Mouse (Mus musculus) limb, embryonic 13.5 days (tissue): ENCODE measurements around the gene Robo4. TPM values are rescaled to one million over a fixed set of nuclear protein-coding genes. Genes with fewer than 3 reads are reported as not detected.

Source experiments
- ATAC-seq: fragments of 200-750 bp; cut with Nextera tagmentation; 2 replicates; pipeline ENCODE4 v1.8.0; 2017; ENCODE audit warnings: low read depth, moderate number of reproducible peaks, moderate TSS enrichment; ENCODE audit not compliant: low FRiP score
- H3K27ac ChIP-seq: fragments of 300-500 bp; sonication (generic); 2 replicates; pipeline ENCODE4 v1.5.1; 2015; ENCODE audit warnings: inconsistent platforms, mild to moderate bottlenecking, moderate library complexity
- H3K27me3 ChIP-seq: fragments of 300-500 bp; sonication (generic); 2 replicates; pipeline ENCODE4 v1.6.1; 2015; ENCODE audit warnings: mild to moderate bottlenecking, inconsistent platforms
- H3K36me3 ChIP-seq: fragments of 300-500 bp; sonication (generic); 2 replicates; pipeline ENCODE4 v1.6.1; 2015; ENCODE audit warnings: inconsistent platforms, mild to moderate bottlenecking, moderate library complexity
- H3K4me1 ChIP-seq: fragments of 300-500 bp; sonication (generic); 2 replicates; pipeline ENCODE4 v1.6.1; 2015; ENCODE audit warnings: inconsistent platforms
- H3K4me2 ChIP-seq: fragments of 300-500 bp; sonication (generic); replicated peaks from 2 replicates; pipeline ENCODE4 v1.6.1; 2015; ENCODE audit warnings: inconsistent platforms, mild to moderate bottlenecking, moderate library complexity
- H3K4me3 ChIP-seq: fragments of 300-500 bp; sonication (generic); 2 replicates; pipeline ENCODE4 v1.5.1; 2015; ENCODE audit warnings: moderate library complexity, mild to moderate bottlenecking, inconsistent platforms
- H3K9ac ChIP-seq: fragments of 300-500 bp; sonication (generic); 2 replicates; pipeline ENCODE4 v1.6.1; 2015; ENCODE audit warnings: mild to moderate bottlenecking, inconsistent platforms
- H3K9me3 ChIP-seq: fragments of 300-500 bp; sonication (generic); 2 replicates; pipeline ENCODE4 v1.6.1; 2016; ENCODE audit warnings: inconsistent platforms
- WGBS: fragments of 180-500 bp; shearing (Covaris S2); methylation state at CpG from one replicate; pipeline ENCODE4 v1.1.7; 2015; 5-methylcytosine and 5-hydroxymethylcytosine counted together
- polyA plus RNA-seq: library from polyadenylated mRNA; unstranded; fragments of >200 nt; fragmentation: Nextera tagmentation; extraction: Ambion mirVana; gene quantifications from 2 replicates; pipeline ENCODE4 v1.2.1, GENCODE M21; 2015

Gene Robo4
- polyA plus RNA-seq = 10.3 and 11.9 TPM in 2 replicates

GRCm38 (mm10) chr9:37401802-37402201 lies at the start of gene Robo4:
Gene Robo4, plus strand, starts transcription at chr9:37401897.
- H3K4me2 ChIP-seq = no peak within 1 kb of the TSS; the same call in 1 of the 2 replicates
- ATAC-seq = no peak
- H3K27ac ChIP-seq = no peak within 1 kb of the TSS

GRCm38 (mm10) chr9:37354485-37354884 lies 47.2 kb upstream of the Robo4 start:
- no peaks in the 10 kb centered on the region for H3K9me3 ChIP-seq
- H3K4me2 ChIP-seq = no peak overlapping the region
- no peak overlapping the region for H3K4me3 ChIP-seq
- peaks cover 6% of the 10 kb centered on the region for H3K4me1 ChIP-seq
- no peak overlapping the region for H3K27ac ChIP-seq
- H3K27me3 ChIP-seq = no peaks in the 10 kb centered on the region
- no peak for ATAC-seq
- 76% methylated on average over 1 of the region's 1 CpGs for WGBS
- H3K36me3 ChIP-seq = no peaks in the 10 kb centered on the region
- no peak overlapping the region for H3K9ac ChIP-seq

More at GRCm38 (mm10) chr9:37401802-37402201, at the start of gene Robo4:
- no peak within 1 kb of the TSS for H3K9ac ChIP-seq
- no peaks in the 10 kb centered on the region for H3K9me3 ChIP-seq
- H3K4me3 ChIP-seq = peak within 1 kb of the TSS; percentile 19
- WGBS = 15% methylated on average over 7 of the region's 7 CpGs
- H3K27me3 ChIP-seq = peaks cover 23% of the 10 kb centered on the region
- no peaks in the 10 kb centered on the region for H3K36me3 ChIP-seq
- no peaks in the 10 kb centered on the region for H3K4me1 ChIP-seq

DNA sequence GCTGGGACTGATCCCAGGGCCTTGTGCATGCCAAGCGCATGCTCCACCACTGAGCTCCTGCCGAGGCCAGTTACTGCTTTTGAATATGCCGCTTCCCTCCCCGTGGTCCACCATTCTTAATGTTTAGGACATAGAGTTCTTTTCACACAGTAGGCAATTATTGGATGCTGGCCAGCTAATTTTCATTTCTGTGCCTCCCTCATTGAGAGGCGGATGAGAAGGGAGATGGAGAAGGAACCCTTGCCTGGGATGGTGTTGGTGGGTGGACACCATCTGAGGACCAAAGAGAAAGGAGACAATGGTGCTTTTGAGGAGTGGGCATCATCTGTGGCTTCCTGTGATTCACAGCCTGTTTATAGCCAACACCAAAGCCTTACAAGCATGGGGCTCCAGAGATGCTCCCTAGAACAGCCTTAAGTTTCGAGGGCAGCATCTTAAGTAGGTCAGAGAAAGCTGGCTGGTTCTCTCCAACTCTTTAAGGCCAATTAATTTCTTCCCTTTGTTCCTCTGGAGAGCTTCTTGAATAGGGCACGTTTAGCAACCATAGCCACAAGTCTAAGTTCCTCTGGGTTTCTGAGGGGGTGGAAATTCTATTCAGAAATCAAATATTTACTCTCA lies 42.9 kb upstream of the Robo4 start:
- no peaks in the 10 kb centered on the region for H3K36me3 ChIP-seq
- H3K9me3 ChIP-seq = no peaks in the 10 kb centered on the region
- H3K9ac ChIP-seq = no peak overlapping the region
- no peak overlapping the region for H3K4me2 ChIP-seq
- 85% methylated on average over 7 of the region's 7 CpGs for WGBS
- no peaks in the 10 kb centered on the region for H3K27me3 ChIP-seq
- peaks cover 11% of the 10 kb centered on the region for H3K4me1 ChIP-seq
- H3K27ac ChIP-seq = no peak overlapping the region
- H3K4me3 ChIP-seq = no peak overlapping the region
- no peak for ATAC-seq

DNA sequence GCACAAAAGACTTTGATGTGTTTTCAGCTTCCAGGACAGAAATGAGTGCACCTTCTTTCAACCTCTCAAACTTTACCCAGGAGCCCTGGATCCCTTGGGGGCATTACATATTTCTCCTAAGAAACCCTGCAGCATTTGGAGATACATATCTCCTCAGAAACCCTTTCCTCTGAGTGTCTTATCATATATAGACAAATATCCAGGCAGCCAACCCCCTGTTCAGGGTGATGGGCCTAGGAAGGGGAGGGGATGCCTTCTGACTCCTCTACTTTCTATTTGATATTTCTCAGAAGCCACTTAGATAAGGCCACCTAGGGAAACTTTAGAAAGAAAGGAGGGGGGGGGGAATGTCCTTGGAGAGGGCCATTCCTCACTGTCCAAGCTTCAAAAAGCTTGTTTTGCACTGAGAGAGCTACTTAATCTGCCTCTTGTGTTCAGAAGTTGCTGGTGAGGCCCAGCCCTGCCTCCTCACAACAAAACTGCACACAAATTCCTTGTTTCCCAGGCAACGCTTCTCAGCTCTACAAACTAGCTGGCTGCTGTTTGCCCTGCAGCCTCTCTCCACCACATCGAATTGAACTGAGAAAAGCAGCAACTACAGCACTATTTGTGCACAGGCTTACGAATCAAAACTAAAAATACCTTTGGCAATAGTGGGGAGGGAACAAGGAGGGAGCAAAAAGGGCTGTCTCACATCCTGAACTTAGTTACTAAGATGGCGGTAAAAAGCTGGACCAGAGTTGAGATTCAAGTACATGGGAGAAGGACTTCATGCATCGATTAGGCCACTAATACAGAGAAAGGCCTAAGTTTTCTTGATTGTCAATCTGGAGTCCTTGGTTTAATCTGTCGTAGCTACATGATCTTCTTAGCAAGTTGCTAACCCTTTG lies 42.1 kb upstream of the Robo4 start:
- H3K4me3 ChIP-seq = no peak overlapping the region
- H3K27ac ChIP-seq = no peak overlapping the region
- 54% methylated on average over 6 of the region's 6 CpGs for WGBS
- H3K36me3 ChIP-seq = no peaks in the 10 kb centered on the region
- 0 out of 2 replicates have a peak overlapping the region, but pooled peaks have one; percentile 4 for H3K9ac ChIP-seq
- ATAC-seq = peak; percentile 71; the same call in 1 of the 2 replicates
- H3K4me2 ChIP-seq = no peak overlapping the region
- peaks cover 11% of the 10 kb centered on the region for H3K4me1 ChIP-seq
- H3K9me3 ChIP-seq = no peaks in the 10 kb centered on the region
- no peaks in the 10 kb centered on the region for H3K27me3 ChIP-seq

DNA sequence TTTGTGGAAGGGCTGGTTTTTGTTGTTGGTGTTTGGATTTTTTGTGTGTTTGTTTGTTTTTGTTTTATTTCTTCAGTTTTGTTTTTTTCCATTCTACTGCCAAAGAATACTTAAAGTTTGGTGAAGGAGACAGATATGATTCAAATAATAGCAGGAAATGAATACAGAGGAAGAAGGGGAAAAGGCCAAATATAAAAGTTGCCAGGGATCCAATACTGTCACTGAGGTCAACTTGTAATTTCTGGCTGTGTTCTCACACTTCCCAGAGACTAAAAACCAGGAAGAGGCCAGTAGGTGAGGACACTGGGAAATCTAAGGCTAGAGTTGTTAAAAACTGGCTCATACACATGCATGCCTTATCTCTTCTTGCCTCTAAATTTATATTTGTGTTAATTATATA lies 39.6 kb upstream of the Robo4 start:
- Histone ChIP-seq H3K4me1 (peaks cover 11% of the 10 kb centered on the region), H3K27me3 (no peaks in the 10 kb centered on the region), H3K9me3 (no peaks in the 10 kb centered on the region), H3K4me3 (no peak overlapping the region), H3K9ac (no peak overlapping the region), H3K27ac (no peak overlapping the region), H3K36me3 (no peaks in the 10 kb centered on the region), H3K4me2 (no peak overlapping the region)
- ATAC-seq = no peak

- Histone ChIP-seq H3K27me3 (no peaks in the 10 kb centered on the region), H3K36me3 (no peaks in the 10 kb centered on the region), H3K4me3 (no peak overlapping the region), H3K4me2 (no peak overlapping the region), H3K9me3 (no peaks in the 10 kb centered on the region), H3K9ac (no peak overlapping the region), H3K4me1 (peaks cover 11% of the 10 kb centered on the region), H3K27ac (no peak overlapping the region)
- ATAC-seq = no peak
- WGBS = 40% methylated on average over 1 of the region's 1 CpGs
Observed at GRCm38 (mm10) chr9:37362881-37363280, 38.8 kb upstream of the Robo4 start.

DNA sequence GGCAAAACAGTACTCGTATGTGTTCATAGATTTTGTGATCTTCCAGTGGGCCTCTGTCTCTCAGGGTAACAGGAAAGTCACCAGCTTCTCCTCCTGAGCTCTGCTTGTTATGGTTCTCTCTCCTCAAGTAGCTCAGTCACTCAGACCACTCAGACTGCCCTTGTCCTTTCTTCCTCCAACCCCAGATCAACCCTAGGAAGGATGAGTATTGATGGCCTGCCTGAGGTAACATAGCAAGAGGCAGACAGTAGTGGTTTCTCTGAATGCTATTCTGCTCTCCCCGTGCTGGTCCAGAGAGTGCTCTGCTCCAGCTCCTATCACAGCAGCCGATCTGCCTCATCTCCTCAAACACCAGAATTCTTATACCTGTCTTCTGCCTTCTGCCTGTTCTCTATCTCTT lies 38.1 kb upstream of the Robo4 start:
- no peak overlapping the region for H3K4me2 ChIP-seq
- WGBS = 58% methylated on average over 3 of the region's 3 CpGs

GRCm38 (mm10) chr9:37364392-37364791 lies 37.3 kb upstream of the Robo4 start:
- H3K4me1 ChIP-seq = peaks cover 6% of the 10 kb centered on the region
- 83% methylated on average over 3 of the region's 3 CpGs for WGBS
- no peak overlapping the region for H3K4me3 ChIP-seq
- H3K9me3 ChIP-seq = no peaks in the 10 kb centered on the region
- H3K4me2 ChIP-seq = no peak overlapping the region
- no peaks in the 10 kb centered on the region for H3K36me3 ChIP-seq
- no peaks in the 10 kb centered on the region for H3K27me3 ChIP-seq
- no peak overlapping the region for H3K27ac ChIP-seq
- H3K9ac ChIP-seq = no peak overlapping the region
- ATAC-seq = no peak

More for the DNA sequence above, 38.1 kb upstream of the Robo4 start:
- Histone ChIP-seq H3K27ac (no peak overlapping the region), H3K9ac (no peak overlapping the region), H3K4me1 (peaks cover 11% of the 10 kb centered on the region), H3K9me3 (no peaks in the 10 kb centered on the region), H3K27me3 (no peaks in the 10 kb centered on the region), H3K36me3 (no peaks in the 10 kb centered on the region), H3K4me3 (no peak overlapping the region)
- no peak for ATAC-seq

DNA sequence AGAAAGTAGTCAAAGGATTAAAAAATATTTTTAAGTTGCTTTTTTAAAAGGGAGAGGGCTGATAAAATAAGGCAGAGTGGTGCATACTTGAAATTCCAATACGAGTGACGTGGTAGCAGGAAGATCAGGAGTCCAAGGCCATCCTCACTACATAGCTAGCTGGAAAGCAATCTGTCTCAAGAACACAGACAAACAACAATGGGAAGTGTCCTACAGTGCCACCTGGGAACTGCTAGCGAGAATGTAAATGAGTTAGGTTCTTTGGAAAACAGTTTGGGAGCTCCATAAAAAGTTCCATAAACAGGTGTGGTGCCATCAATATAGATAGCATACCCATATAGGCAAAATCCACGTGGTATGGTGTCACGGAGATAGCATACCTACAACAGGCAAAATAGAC lies 36.0 kb upstream of the Robo4 start:
- H3K9ac ChIP-seq = no peak overlapping the region
- 66% methylated on average over 5 of the region's 5 CpGs for WGBS
- H3K36me3 ChIP-seq = no peaks in the 10 kb centered on the region
- no peaks in the 10 kb centered on the region for H3K9me3 ChIP-seq
- no peak overlapping the region for H3K27ac ChIP-seq
- H3K4me3 ChIP-seq = no peak overlapping the region
- H3K4me1 ChIP-seq = no peaks in the 10 kb centered on the region
- no peak overlapping the region for H3K4me2 ChIP-seq
- ATAC-seq = no peak
- H3K27me3 ChIP-seq = no peaks in the 10 kb centered on the region

DNA sequence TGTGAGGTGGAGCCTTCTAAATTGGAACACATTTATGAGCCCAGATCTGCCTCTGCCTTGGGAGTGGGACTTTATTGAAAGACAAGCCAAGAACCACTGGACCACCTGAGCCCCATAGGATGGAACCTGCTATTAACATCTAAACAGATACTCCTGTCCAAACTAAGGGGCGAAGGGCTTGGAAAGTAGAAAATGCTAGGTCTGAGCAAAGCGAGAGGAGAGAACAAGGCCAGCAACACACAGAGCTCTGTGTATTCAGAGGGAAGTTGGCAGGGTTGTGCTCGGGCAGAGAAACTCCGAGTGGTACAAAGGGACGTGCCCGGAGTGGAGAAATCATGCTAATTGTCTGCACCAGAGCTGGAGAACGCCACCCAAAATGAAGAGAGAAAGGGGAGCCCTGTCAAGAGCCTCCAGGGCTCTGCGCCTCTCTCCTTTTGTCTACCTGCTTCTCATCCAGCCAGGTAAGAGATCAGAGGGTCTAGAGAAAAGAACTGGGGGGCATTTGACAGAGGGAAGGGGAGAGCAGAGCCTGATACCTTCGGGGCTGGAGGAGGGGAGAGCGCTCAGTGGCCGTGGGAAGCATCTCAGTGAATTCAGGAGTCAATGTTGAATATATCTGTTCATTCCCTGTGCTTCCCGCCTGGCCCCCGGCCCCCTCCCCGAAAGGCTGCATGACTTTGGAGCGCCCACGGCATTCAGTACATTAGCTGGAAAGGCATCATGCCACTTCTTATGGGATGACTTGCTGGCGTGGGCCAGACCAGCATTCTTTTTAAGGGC lies 34.2 kb upstream of the Robo4 start, which contains the start of gene Hepacam:
TSS of gene Hepacam (plus strand) at position 51 of the 780 bp plus-strand sequence.
- H3K27ac ChIP-seq = no peak within 1 kb of the TSS
- H3K9ac ChIP-seq = no peak within 1 kb of the TSS
- H3K4me1 ChIP-seq = no peaks in the 10 kb centered on the region
- no peaks in the 10 kb centered on the region for H3K27me3 ChIP-seq
- H3K36me3 ChIP-seq = no peaks in the 10 kb centered on the region
- H3K4me3 ChIP-seq = no peak within 1 kb of the TSS
- no peak for ATAC-seq
- 84% methylated on average over 17 of the region's 17 CpGs for WGBS
- no peak within 1 kb of the TSS for H3K4me2 ChIP-seq
- no peaks in the 10 kb centered on the region for H3K9me3 ChIP-seq

GRCm38 (mm10) chr9:37368081-37368830 lies 33.4 kb upstream of the Robo4 start:
- Histone ChIP-seq H3K4me2 (no peak overlapping the region), H3K4me3 (no peak overlapping the region), H3K9me3 (no peaks in the 10 kb centered on the region), H3K4me1 (no peaks in the 10 kb centered on the region), H3K36me3 (no peaks in the 10 kb centered on the region), H3K27me3 (no peaks in the 10 kb centered on the region), H3K27ac (no peak overlapping the region), H3K9ac (no peak overlapping the region)
- 73% methylated on average over 11 of the region's 11 CpGs for WGBS
- no peak for ATAC-seq
